Mouse (Mus musculus): ENCODE data around the gene Ccdc65.

DNA sequence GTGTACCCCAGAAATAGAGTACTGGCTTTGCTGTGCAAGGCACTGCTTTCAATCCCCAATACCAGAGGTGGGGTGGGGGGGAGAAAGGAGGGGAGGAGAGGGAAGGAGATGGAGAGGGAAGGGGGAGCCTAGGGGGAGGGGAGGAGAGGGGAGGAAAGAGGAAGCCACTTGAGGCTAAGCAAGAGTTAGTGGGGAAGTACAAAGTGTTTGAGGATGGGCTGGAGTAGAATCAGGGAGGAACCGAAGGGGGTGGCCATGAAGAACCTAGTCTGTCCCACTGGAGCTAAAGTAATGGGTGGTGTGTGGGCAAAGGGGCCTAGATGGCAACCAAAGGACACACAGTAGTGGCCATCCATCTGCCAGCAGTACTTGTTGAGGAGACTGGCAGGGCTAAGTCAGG lies 24.3 kb upstream of the Ccdc65 start:
- TF ChIP-seq CTCF (IDR thresholded peaks at IDR 0.05 in 2 of 3, conservative IDR thresholded peaks at IDR 0.05 in 1 of 3; ENCODE audit: control insufficient read depth in 1 of 3, insufficient read depth in 1 of 3, low read depth in 2 of 3, low read length in 3 of 3, poor library complexity in 1 of 3, severe bottlenecking in 1 of 3), result no peak
- no peak for TF ChIP-seq MAFK (IDR thresholded peaks at IDR 0.05; ENCODE audit: borderline replicate concordance, low read depth, low read length)
- no peak; a peak in 1 of 4 replicates for TF ChIP-seq EP300 (IDR thresholded peaks at IDR 0.05; ENCODE audit: low read depth in 1 of 2, low read length in 2 of 2)
